Mouse (Mus musculus) midbrain, postnatal 0 days (tissue): ENCODE results near the gene Tenm2. TPM values are rescaled to one million over a fixed set of nuclear protein-coding genes. Genes with fewer than 3 reads are reported as not detected.

Experiments used
- ATAC-seq: fragments of 200-750 bp; cut with Nextera tagmentation; 2 replicates; pipeline ENCODE4 v1.8.0; 2017; ENCODE audit warnings: moderate number of reproducible peaks, mild to moderate bottlenecking, moderate TSS enrichment, moderate library complexity; ENCODE audit not compliant: low FRiP score
- DNase-seq: peaks from one replicate; pipeline ENCODE4 v3.0.0-alpha.2; 2015; ENCODE audit warnings: low spot score
- H3K27ac ChIP-seq: fragments of 300-500 bp; sonication (generic); 2 replicates; pipeline ENCODE4 v1.5.1; 2014; ENCODE audit warnings: low read depth, mild to moderate bottlenecking, low read length, mixed read lengths
- H3K27me3 ChIP-seq: fragments of 300-500 bp; sonication (generic); 2 replicates; pipeline ENCODE4 v1.6.1; 2014; ENCODE audit warnings: low read length, control low read depth, mixed read lengths; ENCODE audit not compliant: insufficient read depth
- H3K36me3 ChIP-seq: fragments of 300-500 bp; sonication (generic); 2 replicates; pipeline ENCODE4 v1.6.1; 2014; ENCODE audit warnings: low read length, control low read depth, mixed read lengths; ENCODE audit not compliant: insufficient read depth
- H3K4me1 ChIP-seq: fragments of 300-500 bp; sonication (generic); 2 replicates; pipeline ENCODE4 v1.6.1; 2014; ENCODE audit warnings: mild to moderate bottlenecking, control low read depth, antibody characterized with exemption, low read length, mixed read lengths; ENCODE audit not compliant: insufficient read depth
- H3K4me2 ChIP-seq: fragments of 300-500 bp; sonication (generic); 2 replicates; pipeline ENCODE4 v1.6.1; 2014; ENCODE audit warnings: low read depth, mild to moderate bottlenecking, low read length, mixed read lengths; ENCODE audit not compliant: poor library complexity, severe bottlenecking
- H3K4me3 ChIP-seq: fragments of 300-500 bp; sonication (generic); 2 replicates; pipeline ENCODE4 v1.5.1; 2014; ENCODE audit warnings: low read depth, mild to moderate bottlenecking, low read length, moderate library complexity
- H3K9ac ChIP-seq: fragments of 300-500 bp; sonication (generic); replicated peaks from 2 replicates; pipeline ENCODE4 v1.6.1; 2014; ENCODE audit warnings: mild to moderate bottlenecking, low read length, moderate library complexity, mixed read lengths; ENCODE audit not compliant: poor library complexity, severe bottlenecking
- H3K9me3 ChIP-seq: fragments of 300-500 bp; sonication (generic); 2 replicates; pipeline ENCODE4 v1.6.1; 2016; ENCODE audit warnings: low read length, control low read depth
- CTCF ChIP-seq: IDR thresholded peaks from 2 replicates; pipeline ENCODE4 v1.5.1; 2016; ENCODE audit warnings: antibody characterized with exemption, mild to moderate bottlenecking
- WGBS: fragments of 180-500 bp; shearing (Covaris S2); extraction: QIAGEN DNeasy Blood & Tissue Kit; methylation state at CpG from one replicate; pipeline ENCODE4 v1.1.7; 2014; 5-methylcytosine and 5-hydroxymethylcytosine counted together
- polyA plus RNA-seq: library from polyadenylated mRNA; unstranded; fragments of >200 nt; fragmentation: Nextera tagmentation; extraction: Ambion mirVana; gene quantifications from 2 replicates; pipeline ENCODE4 v1.2.1, GENCODE M21; 2015
- total RNA-seq: library from RNA; depleted of rRNA; stranded (reverse); fragments of >200 nt; gene quantifications from 2 replicates; pipeline ENCODE4 v1.2.3, GENCODE M21; 2014

Gene Tenm2
- total and polyA plus RNA-seq, 2 experiments from 2014 or later: 62.6 to 138 TPM

DNA sequence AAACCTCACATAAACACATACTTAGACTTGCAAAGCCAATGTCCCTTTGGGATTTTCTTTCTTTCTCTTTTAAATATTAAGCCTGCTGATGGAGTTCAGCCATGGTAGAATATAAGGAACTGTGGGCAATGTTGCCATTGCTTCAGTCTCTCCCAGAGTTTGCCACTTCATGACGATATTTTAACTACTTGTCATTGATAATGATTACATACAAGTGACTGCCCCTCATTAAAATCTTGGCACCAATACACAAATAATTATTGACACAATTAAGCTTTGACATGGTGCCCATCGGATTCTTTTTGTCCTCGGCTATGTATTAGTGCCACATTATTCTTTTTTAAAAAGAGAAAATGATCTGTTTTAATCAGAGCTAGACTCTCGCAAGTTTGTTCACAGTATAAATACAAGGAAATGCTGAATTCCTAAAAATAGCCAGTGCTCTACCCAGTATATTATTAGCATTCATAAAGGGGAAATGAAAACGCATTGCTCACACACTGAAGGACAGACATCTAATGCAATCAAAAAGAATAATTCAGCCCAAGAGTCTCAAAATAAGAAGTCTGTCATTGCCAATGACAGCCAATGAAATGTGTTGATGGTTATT, 158.7 kb downstream of the Tenm2 start:
- no peak for ATAC-seq
- no peak for DNase-seq
- WGBS: 63% methylated on average over 5 of the region's 5 CpGs

DNA sequence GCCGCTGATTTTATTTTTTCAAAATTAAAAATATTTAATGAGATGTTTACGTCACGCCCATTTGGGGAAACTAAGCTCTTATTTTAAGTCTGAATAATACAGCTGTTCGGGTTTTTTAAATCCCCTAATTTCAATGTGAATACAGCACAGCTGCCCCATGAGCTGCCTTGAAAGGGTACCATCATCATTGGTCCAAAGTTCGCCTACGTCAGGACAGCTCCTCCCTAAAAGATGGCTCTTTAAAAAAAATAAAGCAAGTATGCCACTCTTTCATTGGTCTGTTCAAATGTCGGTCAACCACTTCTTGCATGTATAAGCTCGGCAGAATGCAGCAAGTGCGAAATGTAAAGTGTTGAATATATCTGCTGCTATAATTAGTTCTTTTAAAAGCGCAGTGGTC, 160.4 kb downstream of the Tenm2 start:
- no peak for TF ChIP-seq CTCF
- H3K27ac ChIP-seq: no peak overlapping the region
- no peak overlapping the region for H3K4me3 ChIP-seq
- DNase-seq (no peak), ATAC-seq (no peak)
- no peak overlapping the region for H3K4me2 ChIP-seq
- H3K9me3 ChIP-seq: no peaks in the 10 kb centered on the region
- H3K27me3 ChIP-seq: no peaks in the 10 kb centered on the region
- WGBS: 84% methylated on average over 10 of the region's 10 CpGs
- no peak overlapping the region for H3K9ac ChIP-seq
- no peaks in the 10 kb centered on the region for H3K36me3 ChIP-seq
- no peaks in the 10 kb centered on the region for H3K4me1 ChIP-seq

More for the DNA sequence above, 158.7 kb downstream of the Tenm2 start:
- Histone ChIP-seq H3K36me3 (no peaks in the 10 kb centered on the region), H3K4me3 (no peak overlapping the region), H3K27ac (no peak overlapping the region), H3K4me2 (no peak overlapping the region), H3K4me1 (no peaks in the 10 kb centered on the region), H3K9me3 (no peaks in the 10 kb centered on the region), H3K9ac (no peak overlapping the region), H3K27me3 (no peaks in the 10 kb centered on the region)
- TF ChIP-seq CTCF: no peak

DNA sequence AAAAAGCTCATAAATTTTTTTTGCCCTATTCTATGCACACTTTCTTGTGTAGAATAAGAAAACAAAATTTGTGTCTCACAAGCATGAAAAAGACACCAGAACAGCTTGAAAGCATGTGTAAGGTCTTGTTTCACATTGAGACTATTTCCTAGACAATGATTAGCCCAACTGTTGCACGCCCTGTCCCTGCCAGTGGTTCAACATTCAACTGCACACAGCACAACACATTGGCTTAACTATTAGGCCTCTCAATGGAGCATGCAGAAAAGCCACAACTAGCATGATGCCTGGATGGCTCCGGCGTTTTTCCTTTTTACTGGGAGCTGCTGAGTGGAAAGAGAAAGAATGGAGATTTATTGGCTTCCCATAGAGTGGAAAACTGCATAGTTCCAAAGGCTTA, 170.3 kb downstream of the Tenm2 start:
- H3K4me1 ChIP-seq: no peaks in the 10 kb centered on the region
- no peak for DNase-seq
- ATAC-seq: no peak
- no peak overlapping the region for H3K27ac ChIP-seq
- H3K27me3 ChIP-seq: no peaks in the 10 kb centered on the region
- no peaks in the 10 kb centered on the region for H3K9me3 ChIP-seq
- WGBS: 56% methylated on average over 3 of the region's 3 CpGs
- no peak overlapping the region for H3K4me3 ChIP-seq
- no peaks in the 10 kb centered on the region for H3K36me3 ChIP-seq
- H3K9ac ChIP-seq: no peak overlapping the region
- no peak for TF ChIP-seq CTCF
- H3K4me2 ChIP-seq: no peak overlapping the region

DNA sequence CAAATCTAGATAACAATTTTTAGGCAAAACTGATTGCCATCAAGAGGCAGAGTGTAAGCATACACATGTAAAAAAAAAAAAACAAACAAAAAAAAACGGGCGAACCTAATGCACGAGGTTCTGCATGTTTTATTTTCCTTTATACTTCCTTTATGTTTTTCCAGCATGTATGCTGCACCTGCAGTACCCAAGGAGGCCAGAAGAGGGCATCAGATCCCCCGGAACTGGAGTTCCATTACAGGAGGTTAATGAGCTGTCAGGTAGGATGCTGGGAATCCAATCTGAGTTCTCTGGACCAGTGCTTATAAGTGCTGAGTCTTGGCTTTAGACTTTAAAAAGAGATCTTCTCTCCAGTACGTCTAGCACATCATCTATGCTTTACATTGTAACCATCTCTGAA, 189.1 kb downstream of the Tenm2 start:
- H3K4me2 ChIP-seq: no peak overlapping the region
- no peaks in the 10 kb centered on the region for H3K27me3 ChIP-seq
- DNase-seq (no peak), ATAC-seq (no peak)
- peak; percentile 67 for TF ChIP-seq CTCF
- no peak overlapping the region for H3K9ac ChIP-seq
- H3K4me3 ChIP-seq: no peak overlapping the region
- no peaks in the 10 kb centered on the region for H3K4me1 ChIP-seq
- H3K9me3 ChIP-seq: no peaks in the 10 kb centered on the region
- 68% methylated on average over 5 of the region's 5 CpGs for WGBS
- no peaks in the 10 kb centered on the region for H3K36me3 ChIP-seq
- H3K27ac ChIP-seq: no peak overlapping the region

DNA sequence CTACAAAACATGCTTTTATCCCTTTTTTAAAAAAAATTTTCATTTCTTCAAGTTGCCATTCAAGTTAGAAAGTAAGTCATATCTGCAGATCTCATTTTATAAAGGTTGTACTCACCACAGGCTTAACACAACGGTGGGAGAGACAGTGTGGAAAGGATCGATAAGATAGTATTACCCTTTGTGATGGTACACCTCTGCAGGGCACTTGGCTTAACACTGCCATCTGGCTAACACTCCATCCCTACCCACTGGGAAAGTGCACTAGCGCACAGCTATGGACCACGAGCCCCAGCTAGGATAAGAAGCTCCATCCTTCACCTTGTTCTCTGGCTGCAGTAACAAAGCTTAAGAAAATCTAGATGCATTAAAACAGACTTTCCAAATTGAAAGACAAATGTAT, 194.5 kb downstream of the Tenm2 start:
- Histone ChIP-seq H3K4me2 (no peak overlapping the region), H3K27ac (no peak overlapping the region), H3K4me1 (no peaks in the 10 kb centered on the region), H3K4me3 (no peak overlapping the region), H3K36me3 (no peaks in the 10 kb centered on the region), H3K27me3 (no peaks in the 10 kb centered on the region), H3K9ac (no peak overlapping the region), H3K9me3 (no peaks in the 10 kb centered on the region)
- no peak for ATAC-seq
- WGBS: 53% methylated on average over 4 of the region's 4 CpGs
- TF ChIP-seq CTCF: no peak
- DNase-seq: no peak

DNA sequence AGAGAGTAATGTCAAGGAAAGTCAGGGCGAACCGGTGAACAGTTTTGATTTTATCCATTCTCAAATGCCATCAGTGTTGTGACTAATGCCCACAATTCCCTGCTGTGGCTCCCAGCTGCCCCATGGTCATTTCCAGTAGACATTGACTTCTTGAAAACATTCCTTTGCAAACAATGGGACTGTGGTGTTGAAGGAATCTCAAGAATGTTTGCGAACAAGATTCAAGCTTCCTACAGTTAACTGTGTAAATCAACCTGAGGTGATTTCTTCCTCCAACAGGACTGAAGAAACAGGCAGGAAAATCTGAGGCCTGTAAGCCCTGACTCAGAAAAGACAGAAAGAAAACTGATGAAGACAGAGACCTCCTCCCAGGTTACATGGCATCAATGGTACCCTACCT, 196.5 kb downstream of the Tenm2 start:
- no peak overlapping the region for H3K4me3 ChIP-seq
- DNase-seq: no peak
- H3K27ac ChIP-seq: no peak overlapping the region
- H3K4me2 ChIP-seq: no peak overlapping the region
- no peak for ATAC-seq
- no peaks in the 10 kb centered on the region for H3K9me3 ChIP-seq
- H3K9ac ChIP-seq: no peak overlapping the region
- 90% methylated on average over 3 of the region's 3 CpGs for WGBS
- no peaks in the 10 kb centered on the region for H3K4me1 ChIP-seq
- no peaks in the 10 kb centered on the region for H3K27me3 ChIP-seq
- no peaks in the 10 kb centered on the region for H3K36me3 ChIP-seq
- TF ChIP-seq CTCF: no peak
